In the genomic region with DNA sequence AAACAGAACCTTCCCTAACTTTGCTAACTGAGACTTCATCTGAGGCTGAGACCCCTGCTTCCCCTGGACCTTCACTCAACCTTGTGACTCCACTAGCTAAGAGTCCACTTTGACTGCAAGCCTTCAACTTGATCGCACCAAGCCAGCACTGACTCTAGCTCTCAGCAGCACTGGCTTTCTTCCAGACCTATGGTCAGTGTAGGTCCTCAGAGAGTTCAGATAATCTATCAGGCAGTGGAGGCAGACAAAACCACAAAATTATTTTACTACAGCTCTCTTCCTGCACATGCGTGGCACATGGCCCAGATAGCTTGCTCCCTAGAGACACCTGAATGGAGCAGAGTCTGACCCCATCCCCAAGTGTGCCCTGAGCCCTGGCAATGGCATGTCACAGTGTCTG, we compare ENCODE assay signal across 21 mouse cellular contexts.
DNase-seq lines count a peak whose midpoint lies in the region; ATAC-seq and TF ChIP-seq lines count a peak whose summit lies in the region.
"Had no signal": no experiment of that assay in that cellular context is flagged by ENCODE, and none has a peak within 500 bp of the region (broad histone marks: within the 10 kb centered on the region; RNA-seq: fewer than 3 reads in every experiment).

No protein-coding gene starts in this region.

- H3K4me3 ChIP-seq in forebrain, embryonic 10.5 days: no peak overlapping the region
- no peak overlapping the region for H3K4me3 ChIP-seq in forebrain, postnatal 0 days (ENCODE audit: low read depth, low read length)
- no peak overlapping the region for H3K4me3 ChIP-seq in hindbrain, embryonic 16.5 days (ENCODE audit: low read length)
- no peak overlapping the region for H3K4me3 ChIP-seq in hindbrain, embryonic 14.5 days (replicated peaks; ENCODE audit: low read length)
- H3K4me3 ChIP-seq: embryonic facial prominence, embryonic 15.5 days; left cerebral cortex, adult 2 months; limb, embryonic 12.5 days; liver, embryonic 13.5 days; lung, embryonic 15.5 days; neural tube, embryonic 13.5 days had no signal

- H3K9me3 ChIP-seq in forebrain, embryonic 10.5 days: no peaks in the 10 kb centered on the region
- no peaks in the 10 kb centered on the region for H3K9me3 ChIP-seq in forebrain, postnatal 0 days (ENCODE audit: low read length)
- no peaks in the 10 kb centered on the region for H3K9me3 ChIP-seq in hindbrain, embryonic 16.5 days (ENCODE audit: control insufficient read depth, low read length)
- H3K9me3 ChIP-seq in hindbrain, embryonic 14.5 days (ENCODE audit: control insufficient read depth, low read length): no peaks in the 10 kb centered on the region
- H3K9me3 ChIP-seq: embryonic facial prominence, embryonic 15.5 days; limb, embryonic 12.5 days; liver, embryonic 13.5 days; lung, embryonic 15.5 days; neural tube, embryonic 13.5 days had no signal

- ATAC-seq in forebrain, postnatal 0 days: no peak
- ATAC-seq in hindbrain, embryonic 16.5 days: peak; percentile 27; the same call in 1 of the 2 replicates
- no peak for ATAC-seq in hindbrain, embryonic 14.5 days (ENCODE audit: low FRiP score)

- H3K4me1 ChIP-seq in forebrain, embryonic 10.5 days: peaks cover 18% of the 10 kb centered on the region
- no peaks in the 10 kb centered on the region for H3K4me1 ChIP-seq in forebrain, postnatal 0 days (ENCODE audit: insufficient read depth)
- no peaks in the 10 kb centered on the region; the same call in 1 of the 2 replicates for H3K4me1 ChIP-seq in hindbrain, embryonic 16.5 days (ENCODE audit: control insufficient read depth, insufficient read depth, low read depth, low read length)
- H3K4me1 ChIP-seq in hindbrain, embryonic 14.5 days (replicated peaks; ENCODE audit: control insufficient read depth, insufficient read depth, low read length): peaks cover 13% of the 10 kb centered on the region; the same call in 1 of the 2 replicates
- H3K4me1 ChIP-seq: embryonic facial prominence, embryonic 15.5 days; liver, embryonic 13.5 days; lung, embryonic 15.5 days had no signal

- H3K27ac ChIP-seq in forebrain, embryonic 10.5 days: 0 out of 2 replicates have a peak overlapping the region, but pooled peaks have one; percentile 11
- H3K27ac ChIP-seq in forebrain, postnatal 0 days (ENCODE audit: low read depth, low read length): no peak overlapping the region
- H3K27ac ChIP-seq in hindbrain, embryonic 16.5 days (ENCODE audit: low read depth, low read length): no peak overlapping the region
- H3K27ac ChIP-seq in hindbrain, embryonic 14.5 days: no peak overlapping the region
- H3K27ac ChIP-seq: embryonic facial prominence, embryonic 15.5 days; left cerebral cortex, adult 2 months; limb, embryonic 12.5 days; liver, embryonic 13.5 days; lung, embryonic 15.5 days; neural tube, embryonic 13.5 days had no signal

- no peaks in the 10 kb centered on the region for H3K27me3 ChIP-seq in forebrain, embryonic 10.5 days (ENCODE audit: poor library complexity, severe bottlenecking)
- no peaks in the 10 kb centered on the region for H3K27me3 ChIP-seq in forebrain, postnatal 0 days (ENCODE audit: insufficient read depth, low read length)
- no peaks in the 10 kb centered on the region for H3K27me3 ChIP-seq in hindbrain, embryonic 16.5 days (replicated peaks; ENCODE audit: control insufficient read depth, insufficient read depth, low read length)
- no peaks in the 10 kb centered on the region for H3K27me3 ChIP-seq in hindbrain, embryonic 14.5 days (ENCODE audit: control insufficient read depth, insufficient read depth, low read length)
- H3K27me3 ChIP-seq: embryonic facial prominence, embryonic 15.5 days; liver, embryonic 13.5 days; lung, embryonic 15.5 days; neural tube, embryonic 13.5 days had no signal

- WGBS in forebrain, embryonic 10.5 days: 86% methylated on average over 2 of the region's 2 CpGs
- 85% methylated on average over 2 of the region's 2 CpGs for whole genome bisulfite sequencing in forebrain, postnatal 0 days
- 56% methylated on average over 2 of the region's 2 CpGs for WGBS in hindbrain, embryonic 16.5 days
- 58% methylated on average over 2 of the region's 2 CpGs for WGBS in hindbrain, embryonic 14.5 days

- no peak overlapping the region for H3K9ac ChIP-seq in forebrain, postnatal 0 days
- no peak overlapping the region for H3K9ac ChIP-seq in hindbrain, embryonic 16.5 days (ENCODE audit: low read depth, low read length)
- H3K9ac ChIP-seq in hindbrain, embryonic 14.5 days: no peak overlapping the region
- H3K9ac ChIP-seq: embryonic facial prominence, embryonic 15.5 days; limb, embryonic 12.5 days; liver, embryonic 13.5 days; lung, embryonic 15.5 days; neural tube, embryonic 13.5 days had no signal

- no peaks in the 10 kb centered on the region for H3K36me3 ChIP-seq in forebrain, embryonic 10.5 days (replicated peaks)
- H3K36me3 ChIP-seq in forebrain, postnatal 0 days (ENCODE audit: insufficient read depth): no peaks in the 10 kb centered on the region
- no peaks in the 10 kb centered on the region for H3K36me3 ChIP-seq in hindbrain, embryonic 16.5 days (ENCODE audit: control insufficient read depth, insufficient read depth, low read length)
- H3K36me3 ChIP-seq in hindbrain, embryonic 14.5 days (replicated peaks; ENCODE audit: control insufficient read depth, insufficient read depth): no peaks in the 10 kb centered on the region
- H3K36me3 ChIP-seq: embryonic facial prominence, embryonic 15.5 days; limb, embryonic 12.5 days; liver, embryonic 13.5 days; lung, embryonic 15.5 days; neural tube, embryonic 13.5 days had no signal

- H3K4me2 ChIP-seq in forebrain, postnatal 0 days (ENCODE audit: low read depth): no peak overlapping the region
- no peak overlapping the region for H3K4me2 ChIP-seq in hindbrain, embryonic 16.5 days (ENCODE audit: low read length)
- H3K4me2 ChIP-seq in hindbrain, embryonic 14.5 days (replicated peaks): no peak overlapping the region
- H3K4me2 ChIP-seq: embryonic facial prominence, embryonic 15.5 days; limb, embryonic 12.5 days; liver, embryonic 13.5 days; lung, embryonic 15.5 days; midbrain, embryonic 11.5 days; neural tube, embryonic 13.5 days had no signal

- no peak for DNase-seq in forebrain, embryonic 10.5 days (ENCODE audit: extremely low spot score, low spot score)
- DNase-seq in forebrain, postnatal 0 days: no peak
- no peak for DNase-seq in hindbrain, embryonic 14.5 days (ENCODE audit: low spot score)
- DNase-seq in ovary, adult 18-20 months (ENCODE audit: low spot score): peak; percentile 27
- DNase-seq in ovary, postnatal 10 days (ENCODE audit: low spot score): no peak
- DNase-seq in frontal cortex, postnatal 25 days (ENCODE audit: low spot score in 2 of 2): no peak
- no peak for DNase-seq in cerebellum, adult 8-10 months
- DNase-seq: adrenal gland, adult 8-10 months; B cell, adult 2 months; cerebellum, adult 9-11 months; gastrocnemius, postnatal 14 days; kidney, adult 11 months; liver, embryonic 13.5 days; thymus, postnatal 14 days had no signal

- no peak for TF ChIP-seq CTCF in forebrain, postnatal 0 days (IDR thresholded peaks at IDR 0.05; ENCODE audit: low read depth)
